Mouse (Mus musculus) ES-Bruce4 (cell line): ENCODE measurements around the gene Zfp113. TPM values are rescaled to one million over a fixed set of nuclear protein-coding genes. Genes with fewer than 3 reads are reported as not detected.
A peak's percentile ranks its signal among the peaks of the same experiment; 100 is the strongest.

Experiments used
- H3K27ac ChIP-seq: 2 replicates; pipeline ENCODE4 v1.5.1; 2012; ENCODE audit warnings: low read length, inconsistent platforms; ENCODE audit not compliant: insufficient read depth
- H3K27me3 ChIP-seq: 2 replicates; pipeline ENCODE4 v1.6.1; 2012; ENCODE audit warnings: mild to moderate bottlenecking, low read length, inconsistent platforms; ENCODE audit not compliant: control insufficient read depth, poor library complexity, insufficient read depth, severe bottlenecking
- H3K36me3 ChIP-seq: 2 replicates; pipeline ENCODE4 v1.6.1; 2012; ENCODE audit warnings: inconsistent platforms, mild to moderate bottlenecking, low read length, moderate library complexity; ENCODE audit not compliant: control insufficient read depth, poor library complexity, insufficient read depth, severe bottlenecking
- H3K4me1 ChIP-seq: one replicate; pipeline ENCODE4 v1.8.1; 2011; ENCODE audit warnings: low read length; ENCODE audit not compliant: control insufficient read depth, insufficient read depth
- H3K4me3 ChIP-seq: 2 replicates; pipeline ENCODE4 v1.5.1; 2011; ENCODE audit warnings: low read depth, mild to moderate bottlenecking, low read length
- H3K9ac ChIP-seq: 2 replicates; pipeline ENCODE4 v1.6.1; 2012; ENCODE audit warnings: low read depth, mild to moderate bottlenecking, inconsistent platforms; ENCODE audit not compliant: poor library complexity, severe bottlenecking
- H3K9me3 ChIP-seq: replicated peaks from 2 replicates; pipeline ENCODE4 v1.6.1; 2012; ENCODE audit warnings: mild to moderate bottlenecking, low read length, inconsistent platforms; ENCODE audit not compliant: control insufficient read depth, poor library complexity, insufficient read depth, severe bottlenecking
- CTCF ChIP-seq: IDR thresholded peaks from one replicate; pipeline ENCODE4 v1.8.1; 2011; ENCODE audit warnings: low read depth, low read length
- EP300 ChIP-seq: IDR thresholded peaks from 2 replicates; pipeline ENCODE4 v1.6.1; 2011; ENCODE audit warnings: low read depth, low read length; ENCODE audit not compliant: insufficient read depth
- POLR2A ChIP-seq: IDR thresholded peaks from one replicate; pipeline ENCODE4 v1.8.1; 2011; ENCODE audit warnings: low read length; ENCODE audit not compliant: insufficient read depth
- polyA plus RNA-seq: library from polyadenylated mRNA; stranded (reverse); fragments of >200 nt; gene quantifications from 2 replicates; pipeline ENCODE4 v1.2.4, GENCODE M21; 2011; ENCODE audit warnings: low read depth; ENCODE audit not compliant: missing spikeins, insufficient read depth, insufficient read length

Gene Zfp113
- polyA plus RNA-seq, 1 experiment, result 10.0 TPM

DNA sequence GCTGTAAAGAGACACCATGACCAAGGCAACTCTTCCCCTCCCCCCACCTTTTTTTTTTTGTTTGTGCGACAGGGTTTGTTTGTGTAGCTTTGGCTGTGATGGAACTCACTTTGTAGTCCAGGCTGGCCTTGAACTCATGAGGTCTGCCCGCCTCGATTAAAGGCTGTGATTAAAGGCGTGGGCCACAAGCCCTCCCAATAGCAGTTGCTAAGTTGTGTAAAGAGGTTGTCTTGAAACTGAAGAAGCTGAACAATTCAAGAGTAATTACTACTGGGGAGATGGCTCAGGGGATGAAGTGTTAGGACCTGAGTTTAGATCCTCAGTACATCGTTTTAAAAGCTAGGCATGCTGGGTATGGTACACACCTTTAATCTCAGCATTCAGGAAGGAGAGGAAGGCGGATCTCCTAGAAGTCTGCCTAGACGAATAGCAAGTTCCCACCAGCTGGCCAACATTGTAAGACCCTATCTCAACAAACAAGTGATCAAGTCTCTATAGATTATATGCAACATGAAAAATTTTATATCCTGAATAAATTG lies 4.7 kb upstream of the Zfp113 start:
- Histone ChIP-seq H3K4me1 (no peaks in the 10 kb centered on the region), H3K9ac (peak overlapping the region; percentile 76; the same call in 1 of the 2 replicates), H3K36me3 (peaks cover 25% of the 10 kb centered on the region), H3K27ac (peak overlapping the region; percentile 83), H3K9me3 (no peaks in the 10 kb centered on the region), H3K4me3 (peak overlapping the region; percentile 21; the same call in 1 of the 2 replicates), H3K27me3 (no peaks in the 10 kb centered on the region)
- no peak for TF ChIP-seq POLR2A
- no peak for TF ChIP-seq EP300
- no peak for TF ChIP-seq CTCF

- H3K4me3 ChIP-seq, result no peak overlapping the region
- no peaks in the 10 kb centered on the region for H3K27me3 ChIP-seq
- H3K27ac ChIP-seq, result no peak overlapping the region
- TF ChIP-seq EP300, result no peak
- TF ChIP-seq POLR2A, result no peak
- no peak for TF ChIP-seq CTCF
- no peaks in the 10 kb centered on the region for H3K4me1 ChIP-seq
- H3K36me3 ChIP-seq, result no peaks in the 10 kb centered on the region; the same call in 1 of the 2 replicates
- no peak overlapping the region for H3K9ac ChIP-seq
- no peaks in the 10 kb centered on the region for H3K9me3 ChIP-seq
These were observed 1.2 kb downstream of the Zfp113 start for GRCm38 (mm10) chr5:138154390-138154789.

DNA sequence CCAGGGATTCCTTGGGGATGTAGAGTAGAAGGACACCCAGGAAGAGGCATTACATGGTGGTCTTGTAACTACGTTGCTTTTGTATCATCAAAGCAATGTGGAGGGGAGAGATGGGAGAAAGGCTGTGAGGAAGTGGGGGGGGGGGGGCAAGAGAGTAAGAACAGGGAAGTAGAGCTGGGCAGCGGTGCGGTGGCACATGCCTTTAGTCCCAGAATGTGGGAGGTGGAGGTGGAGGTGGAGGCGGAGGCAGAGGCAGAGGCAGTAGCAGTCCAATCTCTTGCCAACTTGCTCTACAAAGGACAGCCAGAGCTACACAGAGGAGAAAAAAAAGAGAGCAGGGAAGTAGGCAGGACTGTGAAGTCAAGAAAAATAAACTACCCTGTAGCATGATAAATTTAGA lies 17.0 kb downstream of the Zfp113 start:
- peaks cover 6% of the 10 kb centered on the region for H3K36me3 ChIP-seq
- H3K4me1 ChIP-seq, result no peaks in the 10 kb centered on the region
- no peak overlapping the region for H3K27ac ChIP-seq
- H3K27me3 ChIP-seq, result no peaks in the 10 kb centered on the region; the same call in 1 of the 2 replicates
- TF ChIP-seq EP300 (no peak), POLR2A (no peak), CTCF (no peak)
- no peak overlapping the region for H3K4me3 ChIP-seq
- H3K9me3 ChIP-seq, result no peaks in the 10 kb centered on the region
- H3K9ac ChIP-seq, result no peak overlapping the region

- no peaks in the 10 kb centered on the region; the same call in 1 of the 2 replicates for H3K27me3 ChIP-seq
- H3K9me3 ChIP-seq, result no peaks in the 10 kb centered on the region
- H3K9ac ChIP-seq, result no peak overlapping the region
- H3K27ac ChIP-seq, result no peak overlapping the region
- H3K36me3 ChIP-seq, result peaks cover 8% of the 10 kb centered on the region
- H3K4me1 ChIP-seq, result no peaks in the 10 kb centered on the region
- no peak overlapping the region for H3K4me3 ChIP-seq
- TF ChIP-seq POLR2A (no peak), CTCF (peak; percentile 28)
These were observed 17.5 kb downstream of the Zfp113 start for GRCm38 (mm10) chr5:138137935-138138549.

- H3K4me3 ChIP-seq, result no peak overlapping the region
- H3K4me1 ChIP-seq, result no peaks in the 10 kb centered on the region
- H3K9ac ChIP-seq, result no peak overlapping the region
- H3K27me3 ChIP-seq, result no peaks in the 10 kb centered on the region; the same call in 1 of the 2 replicates
- TF ChIP-seq CTCF (no peak), EP300 (no peak), POLR2A (no peak)
- H3K9me3 ChIP-seq, result no peaks in the 10 kb centered on the region
- no peak overlapping the region for H3K27ac ChIP-seq
- H3K36me3 ChIP-seq, result peaks cover 14% of the 10 kb centered on the region
These were observed 18.3 kb downstream of the Zfp113 start for GRCm38 (mm10) chr5:138137257-138137656.

DNA sequence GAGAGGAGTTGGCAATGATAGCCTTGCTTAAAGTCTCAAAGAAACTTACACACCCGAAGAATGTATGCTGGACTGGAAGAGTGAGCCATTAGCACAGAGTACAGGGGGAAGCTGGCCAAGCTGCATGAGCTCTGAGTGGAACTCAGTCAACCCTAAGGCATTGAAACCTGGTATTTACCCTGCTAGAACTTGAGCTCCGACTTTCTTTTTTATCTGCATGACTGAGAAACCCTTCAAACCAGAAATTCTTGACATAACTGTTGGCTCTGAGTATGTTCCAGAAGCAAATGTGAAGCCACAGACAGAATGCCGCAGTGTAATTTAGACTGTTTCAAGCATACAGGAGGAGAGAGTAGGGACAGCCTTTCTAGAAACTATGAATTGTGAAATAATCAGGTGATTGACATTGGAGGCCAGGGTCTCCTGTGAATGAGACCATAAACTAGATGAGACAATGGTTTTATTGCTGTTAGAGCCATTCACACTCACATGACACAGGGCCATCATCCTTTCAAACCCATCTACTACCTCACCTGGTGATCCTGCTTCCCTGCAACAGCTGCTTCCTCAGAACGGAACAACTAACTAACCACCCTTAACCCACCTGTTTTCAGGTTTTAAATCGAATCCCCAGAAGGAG lies 23.0 kb downstream of the Zfp113 start:
- no peak overlapping the region for H3K4me3 ChIP-seq
- H3K27me3 ChIP-seq, result no peaks in the 10 kb centered on the region
- no peak overlapping the region for H3K27ac ChIP-seq
- H3K36me3 ChIP-seq, result peaks cover 39% of the 10 kb centered on the region
- no peak overlapping the region for H3K9ac ChIP-seq
- no peaks in the 10 kb centered on the region for H3K4me1 ChIP-seq
- TF ChIP-seq CTCF, result no peak
- TF ChIP-seq POLR2A, result no peak
- TF ChIP-seq EP300, result no peak
- no peaks in the 10 kb centered on the region for H3K9me3 ChIP-seq
